Mouse (Mus musculus): ENCODE measurements around the gene Efnb3. TPM values are rescaled to one million over a fixed set of nuclear protein-coding genes. Genes with fewer than 3 reads are reported as not detected.
A peak's percentile ranks its signal among the peaks of the same experiment; 100 is the strongest.

Gene Efnb3
- polyA plus RNA-seq, 1 experiment from 2014 or later = 165 TPM

- peak; percentile 57 for ATAC-seq
- H3K4me3 ChIP-seq (ENCODE audit: low read depth, low read length) = peak within 1 kb of the TSS; percentile 79
- no peaks in the 10 kb centered on the region for H3K9me3 ChIP-seq (replicated peaks; ENCODE audit: control insufficient read depth, low read length, poor library complexity, severe bottlenecking)
- peak within 1 kb of the TSS; percentile 77 for H3K9ac ChIP-seq (ENCODE audit: low read depth, low read length)
- WGBS = 0% methylated on average over 13 of the region's 13 CpGs
- H3K4me1 ChIP-seq (ENCODE audit: control insufficient read depth, insufficient read depth, low read length) = peaks cover 30% of the 10 kb centered on the region
- no peaks in the 10 kb centered on the region for H3K27me3 ChIP-seq (ENCODE audit: control insufficient read depth, insufficient read depth, low read depth, low read length)
- H3K4me2 ChIP-seq (ENCODE audit: low read length) = peak within 1 kb of the TSS; percentile 79
- no peaks in the 10 kb centered on the region for H3K36me3 ChIP-seq (ENCODE audit: control insufficient read depth, insufficient read depth, low read length)
- H3K27ac ChIP-seq (ENCODE audit: low read length) = peak within 1 kb of the TSS; percentile 94
These were observed 20.1 kb upstream of the Efnb3 start, which contains the start of the genes Wrap53 and Trp53 for GRCm38 (mm10) chr11:69580091-69580514. Gene Wrap53, minus strand, starts transcription at chr11:69580255. Gene Trp53, plus strand, starts transcription at chr11:69580359.

GRCm38 (mm10) chr11:69579128-69580017 lies 19.4 kb upstream of the Efnb3 start:
- Histone ChIP-seq H3K9me3 (replicated peaks; ENCODE audit: control insufficient read depth, low read length, poor library complexity, severe bottlenecking) (no peaks in the 10 kb centered on the region), H3K36me3 (ENCODE audit: control insufficient read depth, insufficient read depth, low read length) (no peaks in the 10 kb centered on the region), H3K4me3 (ENCODE audit: low read depth, low read length) (peak overlapping the region; percentile 79), H3K27ac (ENCODE audit: low read length) (peak overlapping the region; percentile 94), H3K9ac (ENCODE audit: low read depth, low read length) (peak overlapping the region; percentile 77), H3K27me3 (ENCODE audit: control insufficient read depth, insufficient read depth, low read depth, low read length) (no peaks in the 10 kb centered on the region), H3K4me2 (ENCODE audit: low read length) (peak overlapping the region; percentile 79), H3K4me1 (ENCODE audit: control insufficient read depth, insufficient read depth, low read length) (peaks cover 31% of the 10 kb centered on the region)
- peak; percentile 87 for ATAC-seq
- WGBS = 1% methylated on average over 39 of the region's 39 CpGs

- H3K4me2 ChIP-seq (ENCODE audit: low read length) = peak overlapping the region; percentile 79
- no peaks in the 10 kb centered on the region for H3K36me3 ChIP-seq (ENCODE audit: control insufficient read depth, insufficient read depth, low read length)
- peak overlapping the region; percentile 77 for H3K9ac ChIP-seq (ENCODE audit: low read depth, low read length)
- peak overlapping the region; percentile 79 for H3K4me3 ChIP-seq (ENCODE audit: low read depth, low read length)
- H3K27me3 ChIP-seq (ENCODE audit: control insufficient read depth, insufficient read depth, low read depth, low read length) = no peaks in the 10 kb centered on the region
- H3K9me3 ChIP-seq (replicated peaks; ENCODE audit: control insufficient read depth, low read length, poor library complexity, severe bottlenecking) = no peaks in the 10 kb centered on the region
- peaks cover 31% of the 10 kb centered on the region for H3K4me1 ChIP-seq (ENCODE audit: control insufficient read depth, insufficient read depth, low read length)
- no peak for ATAC-seq
- 13% methylated on average over 15 of the region's 15 CpGs for WGBS
- no peak overlapping the region; the same call in 1 of the 2 replicates for H3K27ac ChIP-seq (ENCODE audit: low read length)
These were observed 18.3 kb upstream of the Efnb3 start for GRCm38 (mm10) chr11:69578301-69578700.

DNA sequence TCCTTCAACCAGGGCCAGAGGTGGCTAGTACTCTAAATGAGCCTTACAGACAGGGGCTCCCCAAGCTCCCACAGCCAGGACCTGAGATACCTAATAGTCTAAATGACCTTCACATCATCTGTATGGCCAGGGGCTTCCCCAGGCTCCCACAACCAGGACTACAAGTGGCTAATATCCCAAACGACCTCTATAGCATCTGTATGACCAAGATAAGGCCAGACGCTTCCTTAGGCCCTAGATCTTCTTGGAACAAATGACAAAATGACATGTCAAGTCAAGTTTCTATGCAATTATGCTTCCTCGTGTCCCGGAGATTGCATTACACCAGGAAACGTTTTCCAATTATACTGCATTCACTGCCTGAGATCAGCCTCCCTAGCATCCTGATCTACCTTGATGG lies 16.3 kb upstream of the Efnb3 start:
- Histone ChIP-seq H3K4me1 (ENCODE audit: control insufficient read depth, insufficient read depth, low read length) (peaks cover 25% of the 10 kb centered on the region), H3K4me2 (ENCODE audit: low read length) (no peak overlapping the region), H3K9me3 (replicated peaks; ENCODE audit: control insufficient read depth, low read length, poor library complexity, severe bottlenecking) (no peaks in the 10 kb centered on the region), H3K27ac (ENCODE audit: low read length) (no peak overlapping the region), H3K27me3 (ENCODE audit: control insufficient read depth, insufficient read depth, low read depth, low read length) (no peaks in the 10 kb centered on the region), H3K4me3 (ENCODE audit: low read depth, low read length) (no peak overlapping the region), H3K9ac (ENCODE audit: low read depth, low read length) (no peak overlapping the region), H3K36me3 (ENCODE audit: control insufficient read depth, insufficient read depth, low read length) (no peaks in the 10 kb centered on the region)
- WGBS = 77% methylated on average over 5 of the region's 5 CpGs
- ATAC-seq = no peak

GRCm38 (mm10) chr11:69575220-69575619 lies 15.2 kb upstream of the Efnb3 start:
- Histone ChIP-seq H3K4me3 (ENCODE audit: low read depth, low read length) (no peak overlapping the region), H3K9ac (ENCODE audit: low read depth, low read length) (no peak overlapping the region), H3K27ac (ENCODE audit: low read length) (no peak overlapping the region), H3K4me1 (ENCODE audit: control insufficient read depth, insufficient read depth, low read length) (peaks cover 25% of the 10 kb centered on the region), H3K4me2 (ENCODE audit: low read length) (no peak overlapping the region), H3K36me3 (ENCODE audit: control insufficient read depth, insufficient read depth, low read length) (no peaks in the 10 kb centered on the region; the same call in 1 of the 2 replicates), H3K27me3 (ENCODE audit: control insufficient read depth, insufficient read depth, low read depth, low read length) (no peaks in the 10 kb centered on the region), H3K9me3 (replicated peaks; ENCODE audit: control insufficient read depth, low read length, poor library complexity, severe bottlenecking) (no peaks in the 10 kb centered on the region)
- 60% methylated on average over 3 of the region's 3 CpGs for WGBS
- ATAC-seq = no peak

DNA sequence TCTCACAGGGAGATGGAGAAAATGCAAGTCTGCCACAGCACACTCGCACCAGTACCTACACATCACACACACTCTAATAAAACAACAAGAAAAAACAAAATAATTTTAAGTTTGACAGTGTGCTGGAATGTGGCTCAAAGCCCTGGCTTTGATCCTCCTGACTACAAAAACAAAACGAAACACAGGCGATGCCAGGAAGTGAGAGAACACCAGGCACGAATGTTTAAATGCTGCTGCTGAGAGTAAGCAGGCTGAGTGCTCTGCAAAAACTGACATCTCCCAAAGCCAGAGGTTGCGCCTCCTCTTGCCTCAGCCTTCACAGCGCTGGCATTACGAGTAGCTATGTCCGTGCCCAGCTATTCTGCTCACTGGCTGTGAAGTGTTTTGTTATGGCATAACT lies 5.1 kb upstream of the Efnb3 start:
- 86% methylated on average over 8 of the region's 8 CpGs for WGBS
- Histone ChIP-seq H3K36me3 (ENCODE audit: control insufficient read depth, insufficient read depth, low read length) (no peaks in the 10 kb centered on the region; the same call in 1 of the 2 replicates), H3K4me1 (ENCODE audit: control insufficient read depth, insufficient read depth, low read length) (peaks cover 19% of the 10 kb centered on the region), H3K4me2 (ENCODE audit: low read length) (no peak overlapping the region), H3K4me3 (ENCODE audit: low read depth, low read length) (no peak overlapping the region), H3K9me3 (replicated peaks; ENCODE audit: control insufficient read depth, low read length, poor library complexity, severe bottlenecking) (no peaks in the 10 kb centered on the region), H3K27ac (ENCODE audit: low read length) (no peak overlapping the region), H3K9ac (ENCODE audit: low read depth, low read length) (no peak overlapping the region), H3K27me3 (ENCODE audit: control insufficient read depth, insufficient read depth, low read depth, low read length) (no peaks in the 10 kb centered on the region)
- no peak for ATAC-seq

- no peak for ATAC-seq
- Histone ChIP-seq H3K36me3 (ENCODE audit: control insufficient read depth, insufficient read depth, low read length) (no peaks in the 10 kb centered on the region), H3K27ac (ENCODE audit: low read length) (no peak overlapping the region), H3K9me3 (replicated peaks; ENCODE audit: control insufficient read depth, low read length, poor library complexity, severe bottlenecking) (no peaks in the 10 kb centered on the region), H3K27me3 (ENCODE audit: control insufficient read depth, insufficient read depth, low read depth, low read length) (no peaks in the 10 kb centered on the region), H3K4me2 (ENCODE audit: low read length) (no peak overlapping the region), H3K4me1 (ENCODE audit: control insufficient read depth, insufficient read depth, low read length) (peaks cover 19% of the 10 kb centered on the region), H3K9ac (ENCODE audit: low read depth, low read length) (no peak overlapping the region), H3K4me3 (ENCODE audit: low read depth, low read length) (no peak overlapping the region)
- WGBS = 40% methylated on average over 3 of the region's 3 CpGs
These were observed 4.4 kb upstream of the Efnb3 start for GRCm38 (mm10) chr11:69564391-69564790.

DNA sequence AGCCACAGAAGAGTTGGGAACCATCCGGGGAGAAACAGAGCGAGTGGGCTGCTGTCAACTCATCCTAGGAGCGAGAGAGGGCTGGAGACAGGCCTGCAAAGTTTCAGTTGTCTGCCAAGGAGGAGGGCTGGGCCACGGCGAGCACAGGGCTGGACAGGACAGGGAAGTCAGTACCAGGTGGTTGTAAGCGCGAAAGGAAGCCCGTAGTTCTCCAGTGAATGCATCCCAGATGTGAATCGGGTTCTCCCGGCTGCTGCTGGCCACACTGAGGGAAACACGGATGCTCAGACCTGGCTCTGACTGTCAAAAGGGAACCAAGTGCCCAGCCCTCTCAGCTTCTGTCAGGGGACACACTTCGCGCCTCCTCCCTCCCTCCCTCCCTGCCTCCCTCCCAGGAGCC lies 3.4 kb upstream of the Efnb3 start:
- WGBS = 92% methylated on average over 13 of the region's 13 CpGs

More for the DNA sequence above, 3.4 kb upstream of the Efnb3 start:
- H3K4me2 ChIP-seq (ENCODE audit: low read length) = no peak overlapping the region
- ATAC-seq = no peak
- peaks cover 24% of the 10 kb centered on the region for H3K4me1 ChIP-seq (ENCODE audit: control insufficient read depth, insufficient read depth, low read length)
- no peaks in the 10 kb centered on the region for H3K36me3 ChIP-seq (ENCODE audit: control insufficient read depth, insufficient read depth, low read length)
- H3K9me3 ChIP-seq (replicated peaks; ENCODE audit: control insufficient read depth, low read length, poor library complexity, severe bottlenecking) = no peaks in the 10 kb centered on the region
- no peak overlapping the region for H3K4me3 ChIP-seq (ENCODE audit: low read depth, low read length)
- no peak overlapping the region for H3K9ac ChIP-seq (ENCODE audit: low read depth, low read length)
- H3K27ac ChIP-seq (ENCODE audit: low read length) = no peak overlapping the region
- no peaks in the 10 kb centered on the region for H3K27me3 ChIP-seq (ENCODE audit: control insufficient read depth, insufficient read depth, low read depth, low read length)

Measured in midbrain, embryonic 16.5 days (tissue).